Mouse (Mus musculus) left cerebral cortex, adult 11 months (tissue): Measurements from ENCODE around the gene Tubb4b.
"Not testable (repeated sequence)": the region's sequence is repeated elsewhere in the genome, so short reads cannot be mapped to it uniquely, and the experiment has no call there.

Source experiments
- DNase-seq: peaks from one replicate; pipeline ENCODE4 v3.0.0; 2022; ENCODE audit warnings: low spot score

The Tubb4b gene

DNA sequence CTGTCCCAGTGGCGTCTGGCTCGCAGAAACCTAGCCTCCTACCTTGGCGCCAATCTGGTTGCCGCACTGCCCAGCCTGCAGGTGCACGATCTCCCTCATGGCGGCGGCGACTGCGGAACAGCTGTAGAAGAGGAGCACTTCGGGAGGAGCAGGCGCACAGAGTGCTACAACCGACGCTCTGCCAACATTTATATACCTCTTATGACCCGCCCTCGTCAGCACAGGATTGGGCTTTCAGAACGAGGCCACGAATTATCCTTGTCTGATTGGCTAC, at the start of gene Tubb4b:
Gene Tubb4b, minus strand, starts transcription at position 211 of the 274 bp plus-strand sequence.
- DNase-seq: no peak

GRCm38 (mm10) chr2:25273010-25273409, 48.5 kb upstream of the Tubb4b start:
- DNase-seq: no peak

DNA sequence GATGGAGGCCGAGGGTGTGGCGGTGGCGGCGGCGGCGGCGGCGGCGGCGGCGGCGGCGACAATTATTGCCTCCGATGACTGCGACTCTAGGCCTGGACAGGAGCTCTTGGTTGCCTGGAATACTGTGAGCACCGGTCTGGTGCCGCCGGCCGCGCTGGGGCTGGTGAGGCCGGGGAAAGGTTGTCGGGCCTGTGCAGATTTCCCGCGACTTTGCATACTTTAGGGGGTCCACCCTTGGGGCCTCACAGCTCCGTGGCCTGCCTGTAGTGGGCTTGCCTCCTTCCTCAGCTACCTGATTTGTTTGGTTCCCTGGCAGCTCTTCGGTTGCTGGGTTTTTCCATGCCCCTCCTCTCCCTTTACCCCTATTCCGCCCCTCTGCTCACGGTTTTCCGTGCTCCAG, 48.0 kb upstream of the Tubb4b start:
- DNase-seq: no peak

GRCm38 (mm10) chr2:25271827-25272511, 47.5 kb upstream of the Tubb4b start, which contains the start of the genes Ssna1 and Anapc2:
TSS of gene Ssna1 (minus strand) at chr2:25272438.
TSS of gene Anapc2 (plus strand) at chr2:25272478.
- peak; percentile 96 for DNase-seq

GRCm38 (mm10) chr2:25267746-25268309, 43.3 kb upstream of the Tubb4b start:
- DNase-seq: no peak

DNA sequence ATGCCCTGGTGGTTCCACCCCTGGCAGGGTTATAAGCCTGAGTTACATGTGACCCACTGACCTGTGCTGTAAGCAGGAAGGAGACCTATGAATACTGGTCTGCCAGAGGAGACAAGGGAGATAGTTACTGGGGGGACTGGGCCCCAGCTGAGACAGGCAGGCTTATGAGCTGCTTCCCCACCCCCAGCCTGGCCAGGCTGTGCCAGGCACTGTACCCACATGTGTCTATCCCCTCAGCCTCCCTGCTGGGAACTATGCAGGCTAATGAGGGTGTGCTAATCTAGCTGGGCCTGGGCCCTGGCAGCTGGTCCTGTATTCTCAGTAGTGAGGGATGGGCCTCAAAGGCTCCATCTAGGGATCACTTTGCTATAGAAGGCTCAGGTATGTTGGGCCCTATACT, 42.7 kb upstream of the Tubb4b start:
- DNase-seq: no peak

- DNase-seq: no peak
Measured at GRCm38 (mm10) chr2:25266720-25267119, 42.2 kb upstream of the Tubb4b start.

DNA sequence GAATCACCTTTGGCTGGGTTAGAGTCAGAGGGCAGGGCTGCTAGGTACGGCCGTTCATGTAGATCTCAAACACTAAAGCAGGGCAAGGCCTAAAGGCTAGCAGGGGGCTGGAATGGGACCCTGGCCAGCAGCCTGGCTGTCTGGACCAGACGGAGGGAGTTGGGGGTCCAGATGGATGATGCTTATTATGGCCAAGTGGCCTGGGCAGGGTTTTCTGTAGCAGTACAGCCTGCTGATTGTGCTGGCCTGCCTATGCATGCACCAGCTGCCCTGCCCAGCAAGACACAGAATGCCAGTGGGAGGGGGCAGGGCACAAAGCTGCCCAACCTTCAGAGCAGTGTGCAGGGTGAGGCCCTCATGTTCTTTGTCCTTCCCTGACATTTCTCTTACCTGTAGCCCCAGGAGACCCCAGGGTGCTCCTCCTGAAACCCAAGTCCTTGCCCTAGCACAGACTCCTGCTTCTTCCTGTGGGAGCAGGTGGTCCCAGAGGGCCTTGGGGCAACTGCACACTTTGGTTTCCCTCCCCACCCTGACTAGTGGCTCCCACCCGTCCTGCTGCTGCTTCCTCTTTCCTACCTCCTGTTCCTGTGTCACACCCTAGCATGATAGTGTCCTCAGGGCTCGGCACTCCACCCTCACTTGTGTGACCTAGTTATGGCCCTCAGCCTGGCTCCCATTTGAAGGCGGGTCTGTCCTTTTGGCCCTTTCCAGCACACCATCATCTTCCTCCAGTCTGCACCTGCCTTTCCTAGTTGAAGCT, 41.6 kb upstream of the Tubb4b start:
- DNase-seq: no peak

- DNase-seq: no peak
Measured at GRCm38 (mm10) chr2:25264851-25265250, 40.3 kb upstream of the Tubb4b start.

GRCm38 (mm10) chr2:25264286-25264660, 39.8 kb upstream of the Tubb4b start:
- no peak for DNase-seq

DNA sequence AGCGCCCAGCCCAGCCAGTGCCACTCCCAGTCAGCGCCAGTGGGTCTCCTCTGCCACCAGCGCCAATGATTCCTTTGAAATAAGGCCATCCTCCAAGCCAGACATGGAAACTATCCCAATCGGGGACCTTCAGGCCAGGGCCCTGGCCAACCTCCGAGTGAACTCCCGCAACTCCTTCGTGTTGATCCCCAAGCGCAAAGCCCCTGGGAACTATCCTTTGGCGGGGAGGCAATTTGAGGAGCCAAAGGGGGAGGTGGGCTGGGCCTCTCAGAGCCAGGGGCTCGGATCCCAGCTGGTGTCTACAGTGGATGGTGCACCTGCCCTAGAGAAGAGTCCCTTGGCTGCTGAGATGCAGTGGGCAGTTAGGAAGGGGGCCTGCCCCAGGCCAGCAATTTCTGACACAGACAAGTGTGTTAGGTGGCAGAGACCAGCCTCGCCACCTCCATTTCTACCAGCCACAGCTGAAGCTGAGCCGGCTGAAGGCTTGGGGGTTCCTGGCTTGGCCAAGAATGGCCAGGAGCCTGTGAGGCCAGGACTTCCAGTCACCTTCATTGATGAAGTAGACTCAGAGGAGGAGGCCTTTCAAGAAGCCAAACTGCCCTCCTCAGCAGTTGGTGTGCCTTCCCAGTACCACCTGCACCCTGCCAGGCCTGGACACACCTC, 39.3 kb upstream of the Tubb4b start:
- no peak for DNase-seq

GRCm38 (mm10) chr2:25262795-25263622, 38.5 kb upstream of the Tubb4b start:
- DNase-seq: no peak

DNA sequence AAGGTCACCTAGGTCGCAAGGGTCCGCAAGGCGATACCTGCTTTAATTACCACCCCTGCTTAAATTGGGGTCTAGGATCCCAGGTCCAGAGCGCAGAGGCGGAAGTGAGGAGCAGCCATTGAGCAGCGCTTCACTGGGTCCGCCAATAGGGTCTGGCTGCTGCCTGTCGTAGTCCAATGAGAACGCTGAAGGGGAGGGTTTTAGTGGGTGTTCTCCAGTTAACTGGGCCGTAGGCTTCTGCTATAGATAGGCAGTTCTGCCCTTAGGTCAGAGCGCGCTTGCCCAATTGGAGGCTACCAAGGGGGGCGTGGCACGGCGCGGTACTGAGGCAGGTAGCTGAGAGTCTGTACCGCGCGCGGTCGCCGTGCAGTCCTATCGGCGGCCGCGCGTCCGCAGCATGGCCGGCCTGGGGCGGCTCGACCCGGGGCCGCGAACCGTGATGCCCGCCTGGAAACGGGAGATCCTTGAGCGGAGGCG, 37.8 kb upstream of the Tubb4b start, which contains the start of gene Tprn:
Gene Tprn, plus strand, starts transcription at position 328 of the 477 bp plus-strand sequence.
- peak; percentile 96 for DNase-seq

- no peak for DNase-seq
Measured at GRCm38 (mm10) chr2:25261870-25262269, 37.4 kb upstream of the Tubb4b start.

GRCm38 (mm10) chr2:25258887-25259286, 34.4 kb upstream of the Tubb4b start:
- no peak for DNase-seq

DNA sequence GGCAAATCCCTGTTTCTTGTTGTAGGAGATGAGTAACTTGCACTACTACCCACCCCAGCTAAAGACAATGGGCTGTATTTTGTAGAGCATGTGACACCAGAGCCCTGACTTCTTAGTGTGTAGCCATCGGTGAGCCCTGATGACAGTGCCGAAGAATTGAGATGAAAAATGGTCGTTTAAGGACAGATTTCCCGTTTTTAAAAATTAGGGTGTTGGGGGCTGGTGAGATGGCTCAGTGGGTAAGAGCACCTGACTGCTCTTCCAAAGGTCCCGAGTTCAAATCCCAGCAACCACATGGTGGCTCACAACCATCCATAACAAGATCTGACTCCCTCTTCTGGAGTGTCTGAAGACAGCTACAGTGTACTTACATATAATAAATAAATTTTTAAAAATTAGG, 32.7 kb upstream of the Tubb4b start:
- DNase-seq: not testable (repeated sequence)

- DNase-seq: not testable (repeated sequence)
Measured at GRCm38 (mm10) chr2:25256443-25257109, 32.1 kb upstream of the Tubb4b start.

GRCm38 (mm10) chr2:25255284-25255779, 30.8 kb upstream of the Tubb4b start, which contains the start of gene Tmem203:
TSS of gene Tmem203 (plus strand) at chr2:25255439.
- no peak for DNase-seq

DNA sequence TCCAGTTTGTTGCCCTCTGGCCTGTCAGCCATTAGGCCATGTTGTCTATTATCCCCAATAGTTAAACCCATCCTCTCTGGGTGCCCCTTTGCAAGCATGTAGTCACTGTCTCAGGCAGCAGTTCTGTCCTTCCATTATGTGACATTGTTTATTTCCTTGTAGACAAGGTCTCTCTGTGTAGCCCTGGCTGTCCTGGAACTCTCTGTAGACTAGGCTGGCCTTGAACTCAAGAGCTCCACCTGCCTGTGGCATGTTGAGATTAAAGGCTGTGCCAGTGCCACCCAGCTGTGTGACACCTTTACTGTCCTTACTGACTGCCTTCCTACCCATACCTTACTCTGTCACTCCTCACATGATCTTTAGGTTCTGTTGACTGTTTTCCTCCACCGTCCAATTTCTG, 27.8 kb upstream of the Tubb4b start:
- no peak for DNase-seq

GRCm38 (mm10) chr2:25246183-25247072, 21.9 kb upstream of the Tubb4b start, which contains the start of gene AL732309.1:
TSS of gene AL732309.1 (minus strand) at chr2:25246863.
- DNase-seq: no peak
